Mouse (Mus musculus) bone marrow, adult 2 months (tissue): ENCODE measurements around the gene Nos1ap. TPM values are rescaled to one million over a fixed set of nuclear protein-coding genes. Genes with fewer than 3 reads are reported as not detected.
A peak's percentile ranks its signal among the peaks of the same experiment; 100 is the strongest.

ENCODE experiments used
- H3K27ac ChIP-seq: fragments of 200-500 bp; 2 replicates; pipeline ENCODE4 v1.5.1; 2012; ENCODE audit warnings: low read depth, mild to moderate bottlenecking, control low read depth, inconsistent platforms, low read length; ENCODE audit not compliant: control insufficient read depth, poor library complexity, insufficient read depth
- H3K4me1 ChIP-seq: fragments of 200-500 bp; 2 replicates; pipeline ENCODE4 v1.6.1; 2011; ENCODE audit warnings: low read length; ENCODE audit not compliant: control insufficient read depth, insufficient read depth
- H3K4me3 ChIP-seq: fragments of 200-500 bp; replicated peaks from 2 replicates; pipeline ENCODE3; 2011; ENCODE audit warnings: mild to moderate bottlenecking, low read depth, low read length, control low read depth; ENCODE audit not compliant: control insufficient read depth
- CTCF ChIP-seq: fragments of 200-500 bp; IDR thresholded peaks from 2 replicates; pipeline ENCODE4 v1.5.1; 2011; ENCODE audit warnings: low read length, control low read depth; ENCODE audit not compliant: control insufficient read depth, insufficient read depth
- POLR2A ChIP-seq: fragments of 200-500 bp; IDR thresholded peaks from 2 replicates; pipeline ENCODE4 v1.6.1; 2011; ENCODE audit warnings: low read depth, mild to moderate bottlenecking, control low read depth, low read length, borderline replicate concordance; ENCODE audit not compliant: control insufficient read depth
- WGBS: fragments of 180-500 bp; shearing (Covaris S2); methylation state at CpG from one replicate; pipeline ENCODE4 v1.1.7; 2018; 5-methylcytosine and 5-hydroxymethylcytosine counted together
- polyA plus RNA-seq: library from polyadenylated mRNA; stranded (reverse); fragments of >200 nt; gene quantifications from 2 replicates; pipeline ENCODE4 v1.2.4, GENCODE M21; 2011; ENCODE audit warnings: low replicate concordance; ENCODE audit not compliant: missing spikeins, insufficient read depth, insufficient read length

Nos1ap gene
- polyA plus RNA-seq, 1 experiment, result 68.3 TPM

- TF ChIP-seq CTCF (no peak), POLR2A (no peak)
- Histone ChIP-seq H3K4me3 (no peak overlapping the region), H3K27ac (no peak overlapping the region), H3K4me1 (no peaks in the 10 kb centered on the region; the same call in 1 of the 2 replicates)
- WGBS, result 74% methylated on average over 2 of the region's 2 CpGs
Observed at GRCm38 (mm10) chr1:170619686-170620374, 30.2 kb upstream of the Nos1ap start.

- peak; percentile 77 for TF ChIP-seq CTCF
- no peak for TF ChIP-seq POLR2A
- H3K4me1 ChIP-seq, result no peaks in the 10 kb centered on the region; the same call in none of the 2 replicates
- H3K27ac ChIP-seq, result no peak overlapping the region
- no peak overlapping the region for H3K4me3 ChIP-seq
- 61% methylated on average over 18 of the region's 18 CpGs for WGBS
Observed at GRCm38 (mm10) chr1:170612968-170613872, 23.6 kb upstream of the Nos1ap start.

GRCm38 (mm10) chr1:170611631-170612030 lies 22.0 kb upstream of the Nos1ap start:
- WGBS, result 88% methylated on average over 3 of the region's 3 CpGs
- Histone ChIP-seq H3K4me3 (no peak overlapping the region), H3K27ac (no peak overlapping the region), H3K4me1 (no peaks in the 10 kb centered on the region; the same call in none of the 2 replicates)
- TF ChIP-seq CTCF (no peak), POLR2A (no peak)

DNA sequence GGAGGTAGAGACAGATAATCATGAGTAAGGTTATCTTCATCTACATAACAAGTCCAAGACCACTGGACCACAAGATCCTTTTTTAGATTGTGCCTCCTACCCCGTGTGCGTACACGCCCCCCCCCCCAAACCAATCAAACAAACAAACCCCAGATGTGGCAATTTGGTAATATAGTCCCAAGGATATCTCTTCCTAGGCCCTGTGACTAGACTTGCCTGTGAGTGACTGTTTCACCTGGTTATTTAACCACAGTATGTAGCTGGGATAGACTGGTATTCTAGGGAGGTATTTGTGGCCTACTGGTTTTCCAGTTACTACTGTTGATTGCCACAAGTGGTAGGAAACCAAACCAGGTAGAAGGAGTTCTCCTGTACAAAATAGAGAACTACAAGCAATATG lies 21.0 kb upstream of the Nos1ap start:
- peak overlapping the region; percentile 50; the same call in 1 of the 2 replicates for H3K27ac ChIP-seq
- 44% methylated on average over 3 of the region's 3 CpGs for WGBS
- no peak overlapping the region for H3K4me3 ChIP-seq

GRCm38 (mm10) chr1:170610289-170610688 lies 20.6 kb upstream of the Nos1ap start:
- WGBS, result 58% methylated on average over 3 of the region's 3 CpGs
- H3K27ac ChIP-seq, result peak overlapping the region; percentile 71
- no peak for TF ChIP-seq CTCF
- no peak for TF ChIP-seq POLR2A

More for the DNA sequence above, 21.0 kb upstream of the Nos1ap start:
- TF ChIP-seq POLR2A, result no peak
- no peak for TF ChIP-seq CTCF
- H3K4me1 ChIP-seq, result no peaks in the 10 kb centered on the region; the same call in none of the 2 replicates

GRCm38 (mm10) chr1:170609872-170610271 lies 20.2 kb upstream of the Nos1ap start:
- Histone ChIP-seq H3K27ac (peak overlapping the region; percentile 71), H3K4me1 (no peaks in the 10 kb centered on the region; the same call in none of the 2 replicates), H3K4me3 (no peak overlapping the region)
- no peak for TF ChIP-seq POLR2A
- no peak for TF ChIP-seq CTCF
- WGBS, result 39% methylated on average over 7 of the region's 7 CpGs

More at GRCm38 (mm10) chr1:170610289-170610688, 20.6 kb upstream of the Nos1ap start:
- H3K4me1 ChIP-seq, result no peaks in the 10 kb centered on the region; the same call in none of the 2 replicates
- no peak overlapping the region for H3K4me3 ChIP-seq

DNA sequence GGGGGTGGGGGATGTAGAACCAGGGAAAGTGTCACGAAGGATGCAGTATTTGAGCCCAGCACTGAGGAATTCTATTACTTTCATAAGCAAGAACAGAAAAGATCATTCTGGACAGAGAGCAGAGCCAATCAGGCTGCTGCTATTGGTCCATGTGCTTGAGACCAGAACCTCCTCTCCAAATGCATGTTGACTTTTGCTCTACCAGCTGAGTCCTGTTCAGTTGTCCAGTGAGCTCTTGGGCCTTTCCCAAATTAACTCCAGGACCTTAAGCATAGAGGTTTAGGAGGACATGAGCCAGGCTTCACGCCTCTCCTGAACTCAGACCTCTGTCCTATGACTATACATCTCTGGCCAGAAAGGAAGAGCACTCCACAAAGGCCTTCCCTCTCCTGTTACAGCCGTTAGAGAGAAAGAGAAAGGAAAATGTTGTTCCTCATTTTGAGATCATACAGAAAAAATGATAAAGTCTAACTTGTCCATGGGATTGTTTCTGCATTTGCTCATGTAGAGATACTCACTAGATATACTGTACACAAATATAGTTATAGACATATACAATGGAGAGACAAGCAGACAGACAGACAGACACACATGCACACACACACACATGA lies 18.9 kb upstream of the Nos1ap start:
- Histone ChIP-seq H3K27ac (no peak overlapping the region), H3K4me3 (no peak overlapping the region), H3K4me1 (no peaks in the 10 kb centered on the region; the same call in none of the 2 replicates)
- TF ChIP-seq CTCF, result no peak
- TF ChIP-seq POLR2A, result no peak
- 41% methylated on average over 3 of the region's 3 CpGs for WGBS
